Mouse (Mus musculus) left cerebral cortex, postnatal 4 days (tissue): ENCODE results near the gene Usp15. TPM values are rescaled to one million over a fixed set of nuclear protein-coding genes. Genes with fewer than 3 reads are reported as not detected.

Source experiments
- DNase-seq: peaks from one replicate; pipeline ENCODE4 v3.0.0-alpha.2; 2022
- intact Hi-C: fragments of 180-260 bp; cut with DNase I; formaldehyde crosslinking; loops from one replicate; pipeline ENCODE4 v1.15.1; 2025
- total RNA-seq, 2 experiments: library from RNA; stranded (reverse); gene quantifications; 2 replicates each; pipeline ENCODE4 v1.2.3; 2021

Usp15 gene
- total RNA-seq, 2 experiments from 2014 or later = 129 to 130 TPM

GRCm38 (mm10) chr10:123182391-123182790 is 14.4 kb downstream of the Usp15 start:
- no peak for DNase-seq
- intact Hi-C loops = no loop called here

- DNase-seq = peak; percentile 12
- intact Hi-C loops = no loop called here
These were observed 21.0 kb downstream of the Usp15 start for GRCm38 (mm10) chr10:123175771-123176170.

- intact Hi-C loops = no loop called here
- no peak for DNase-seq
These were observed 25.9 kb downstream of the Usp15 start for GRCm38 (mm10) chr10:123170898-123171297.

DNA sequence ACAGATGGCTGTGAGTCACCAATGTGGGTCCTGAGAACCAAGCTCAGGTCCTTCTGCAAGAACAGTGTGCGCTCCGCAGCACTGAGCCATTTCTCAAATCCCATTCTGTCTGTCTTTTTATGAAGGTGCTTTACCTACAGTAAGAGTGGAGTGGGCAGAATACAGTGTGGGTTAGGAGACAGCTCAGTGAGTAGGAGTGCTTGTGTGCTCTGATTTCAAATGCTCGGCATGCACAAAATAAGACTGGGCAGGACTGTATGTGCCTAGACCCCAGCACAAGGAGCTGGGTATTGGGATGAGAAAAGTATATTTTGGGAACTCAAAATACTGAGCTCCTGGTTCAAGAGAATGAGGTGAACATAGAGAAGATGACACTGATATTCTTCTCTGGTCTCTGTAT is 31.3 kb downstream of the Usp15 start:
- no peak for DNase-seq
- intact Hi-C loops = no loop called here

GRCm38 (mm10) chr10:123160508-123160907 is 36.3 kb downstream of the Usp15 start:
- intact Hi-C loops = no loop called here

GRCm38 (mm10) chr10:123159316-123159715 is 37.5 kb downstream of the Usp15 start:
- intact Hi-C loops = no loop called here
- DNase-seq = no peak

More at GRCm38 (mm10) chr10:123160508-123160907, 36.3 kb downstream of the Usp15 start:
- no peak for DNase-seq

DNA sequence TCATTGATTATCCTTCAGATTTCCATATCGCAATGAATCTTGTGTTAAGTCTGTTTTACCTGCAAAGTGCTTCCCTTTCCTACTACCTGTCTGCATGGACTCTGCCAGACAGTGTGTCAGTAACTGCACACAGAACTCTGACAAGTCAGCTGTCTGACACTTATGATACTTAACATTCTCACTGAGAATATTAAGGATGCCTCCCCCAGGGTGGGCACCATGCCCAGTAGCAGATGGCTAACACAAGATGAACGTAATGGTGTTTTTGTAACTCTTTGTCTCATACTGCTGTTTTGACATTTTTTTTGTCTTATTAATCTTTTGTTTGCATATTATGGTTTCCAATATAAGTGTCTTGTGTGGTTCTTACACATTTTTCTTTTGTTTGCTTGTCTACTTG is 40.4 kb downstream of the Usp15 start:
- intact Hi-C loops = no loop called here
- DNase-seq = peak; percentile 69

GRCm38 (mm10) chr10:123155764-123156163 is 41.0 kb downstream of the Usp15 start:
- intact Hi-C loops = no loop called here
- no peak for DNase-seq

- intact Hi-C loops = no loop called here
- DNase-seq = no peak
These were observed 43.5 kb downstream of the Usp15 start for GRCm38 (mm10) chr10:123153321-123153720.

DNA sequence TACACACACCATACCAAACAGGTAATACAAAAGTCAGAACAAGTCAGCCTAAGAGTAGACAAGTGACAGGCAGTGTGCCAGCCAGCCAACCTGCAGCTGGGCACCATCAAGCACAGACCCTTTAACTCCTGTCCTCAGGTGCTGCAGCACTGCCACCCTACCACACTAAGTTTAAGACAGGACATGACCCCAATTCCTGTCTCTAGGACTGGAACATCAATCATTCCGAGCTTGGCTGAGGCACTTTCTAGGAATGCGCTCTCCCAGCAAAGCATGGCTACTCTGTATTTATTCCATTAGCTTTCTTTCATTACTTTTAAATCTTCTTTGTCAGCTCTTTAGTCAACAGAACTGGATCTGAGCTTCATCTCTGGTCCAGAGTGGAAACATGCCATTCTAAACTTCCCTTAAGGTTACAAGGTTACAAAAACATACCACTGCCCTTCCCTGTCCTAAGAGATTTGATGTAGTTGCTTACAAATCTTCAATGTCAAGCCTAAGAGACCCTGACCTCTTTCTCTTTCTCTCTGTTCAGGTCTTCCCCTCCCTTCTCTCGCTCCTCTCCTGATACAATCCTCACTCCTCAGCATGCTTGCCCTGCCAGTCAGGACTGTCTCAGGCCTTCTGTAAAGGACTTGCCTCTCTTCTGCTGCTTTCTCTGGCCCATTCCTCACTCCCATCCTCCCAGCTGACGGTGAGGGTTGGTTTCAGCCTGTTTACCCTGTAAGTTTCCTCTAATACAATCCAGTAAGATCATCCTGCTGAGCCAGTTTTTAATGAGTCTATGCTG is 48.6 kb downstream of the Usp15 start:
- intact Hi-C loops = no loop called here
- DNase-seq = no peak

GRCm38 (mm10) chr10:123147180-123147579 is 49.6 kb downstream of the Usp15 start:
- intact Hi-C loops = no loop called here
- no peak for DNase-seq

GRCm38 (mm10) chr10:123146349-123146748 is 50.4 kb downstream of the Usp15 start:
- no peak for DNase-seq
- intact Hi-C loops = no loop called here

- intact Hi-C loops = no loop called here
- DNase-seq = no peak
These were observed 52.5 kb downstream of the Usp15 start for GRCm38 (mm10) chr10:123144256-123144655.

DNA sequence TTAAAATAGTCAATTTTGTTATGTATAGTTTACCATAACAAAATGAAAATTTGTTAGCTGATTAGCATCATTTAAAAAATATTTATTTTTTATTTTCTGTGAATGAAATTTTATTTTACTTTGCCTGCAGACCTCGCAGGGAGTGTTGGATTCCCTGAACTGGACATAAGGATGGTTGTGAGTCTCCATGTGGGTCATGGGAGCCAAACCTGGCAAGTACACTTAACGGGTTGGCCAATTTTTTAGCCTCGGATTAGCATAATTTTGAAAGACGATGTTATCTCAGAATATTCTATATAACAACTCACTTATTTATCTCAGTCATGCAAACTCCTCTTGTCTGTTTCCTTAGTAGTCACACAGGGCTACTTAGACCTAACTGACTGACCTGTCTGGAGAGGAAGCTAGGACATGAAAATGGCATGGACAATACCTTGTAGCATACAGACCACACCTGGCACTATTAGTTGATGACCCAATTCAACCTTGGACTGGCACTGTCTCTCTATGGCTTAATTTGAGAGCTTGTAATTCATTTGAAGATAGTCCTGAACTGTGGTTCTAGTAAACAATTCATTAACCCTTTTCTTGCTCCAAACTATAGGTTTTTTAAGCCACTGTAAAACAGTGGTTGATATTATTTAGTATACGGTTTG is 54.3 kb downstream of the Usp15 start:
- no peak for DNase-seq
- intact Hi-C loops = no loop called here

- DNase-seq = no peak
- intact Hi-C loops = no loop called here
These were observed 61.0 kb downstream of the Usp15 start for GRCm38 (mm10) chr10:123135818-123136217.

- DNase-seq = no peak
- intact Hi-C loops = no loop called here
These were observed 65.3 kb downstream of the Usp15 start for GRCm38 (mm10) chr10:123131487-123131886.

GRCm38 (mm10) chr10:123120666-123121392 is 76.0 kb downstream of the Usp15 start:
- intact Hi-C loops = no loop called here

GRCm38 (mm10) chr10:123116861-123117260 is 79.9 kb downstream of the Usp15 start:
- intact Hi-C loops = loop anchor here (10.0 kb wide), 1 partner anchor 92 kb away; no protein-coding TSS in a partner anchor
- DNase-seq = no peak

More at GRCm38 (mm10) chr10:123120666-123121392, 76.0 kb downstream of the Usp15 start:
- DNase-seq = no peak

- intact Hi-C loops = loop anchor here (10.0 kb wide), 1 partner anchor 89 kb away; no protein-coding TSS in a partner anchor
- no peak for DNase-seq
These were observed 83.3 kb downstream of the Usp15 start for GRCm38 (mm10) chr10:123113466-123113865.

- no peak for DNase-seq
- intact Hi-C loops = loop anchor here (10.0 kb wide), 1 partner anchor 88 kb away; no protein-coding TSS in a partner anchor
These were observed 84.0 kb downstream of the Usp15 start for GRCm38 (mm10) chr10:123112787-123113168.
